Mouse (Mus musculus) liver, adult 2 months (tissue): ENCODE data around the gene Nynrin.

Experiments used
- CTCF ChIP-seq: fragments of 200-500 bp; IDR thresholded peaks from 2 replicates; pipeline ENCODE4 v1.5.1; 2011; ENCODE audit warnings: low read depth, low read length, control low read depth
- POLR2A ChIP-seq: fragments of 200-500 bp; IDR thresholded peaks from 2 replicates; pipeline ENCODE4 v1.6.1; 2011; ENCODE audit warnings: low read length, control low read depth; ENCODE audit not compliant: insufficient read depth; ENCODE audit errors: extremely low read depth

DNA sequence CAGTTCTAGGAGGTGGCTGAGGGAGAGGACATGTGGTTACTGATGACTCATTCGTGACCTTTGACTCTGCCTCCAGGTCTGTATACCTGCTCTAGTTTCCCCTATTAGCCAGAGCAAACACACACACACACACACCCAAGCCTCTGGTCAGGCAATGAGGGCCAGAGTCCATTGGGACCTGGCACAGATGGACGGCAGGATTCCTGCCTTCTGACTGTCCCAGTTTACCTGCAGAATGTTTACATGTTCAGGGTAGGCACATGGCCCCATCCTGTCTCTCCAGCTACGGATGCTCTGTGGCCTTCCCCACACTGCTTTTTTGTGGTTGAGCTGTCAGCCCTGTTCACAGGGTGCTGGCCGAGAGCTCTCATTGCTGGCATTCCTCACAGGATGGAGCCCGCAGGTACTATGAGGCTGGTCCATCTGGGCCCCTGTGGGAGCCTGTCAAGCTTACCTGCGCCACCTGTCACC, 28.4 kb downstream of the Nynrin start:
- no peak for TF ChIP-seq CTCF
- no peak for TF ChIP-seq POLR2A
